Mouse (Mus musculus) kidney, adult 2 months (tissue): ENCODE measurements around the gene Gstp2. TPM values are rescaled to one million over a fixed set of nuclear protein-coding genes. Genes with fewer than 3 reads are reported as not detected.
"Not testable (repeated sequence)": the region's sequence is repeated elsewhere in the genome, so short reads cannot be mapped to it uniquely, and the experiment has no call there.

Source experiments
- DNase-seq: peaks from one replicate; pipeline ENCODE4 v3.0.0; 2021
- H3K27ac ChIP-seq: fragments of 200-500 bp; 2 replicates; pipeline ENCODE4 v1.5.1; 2012; ENCODE audit warnings: low read depth, low read length, control low read depth, inconsistent platforms; ENCODE audit not compliant: insufficient read depth
- H3K27me3 ChIP-seq: fragments of 200-500 bp; replicated peaks from 2 replicates; pipeline ENCODE4 v1.6.1; 2012; ENCODE audit warnings: mild to moderate bottlenecking, moderate library complexity, low read length, inconsistent platforms; ENCODE audit not compliant: control insufficient read depth, insufficient read depth
- H3K36me3 ChIP-seq: fragments of 200-500 bp; 2 replicates; pipeline ENCODE4 v1.6.1; 2012; ENCODE audit warnings: mild to moderate bottlenecking, moderate library complexity, low read length, inconsistent platforms; ENCODE audit not compliant: control insufficient read depth, insufficient read depth
- H3K4me1 ChIP-seq: fragments of 200-500 bp; 2 replicates; pipeline ENCODE4 v1.6.1; 2011; ENCODE audit warnings: low read length; ENCODE audit not compliant: control insufficient read depth, insufficient read depth
- H3K4me3 ChIP-seq: fragments of 200-500 bp; 2 replicates; pipeline ENCODE4 v1.5.1; 2011; ENCODE audit warnings: mild to moderate bottlenecking, low read depth, low read length, control low read depth; ENCODE audit not compliant: insufficient read depth
- CTCF ChIP-seq: fragments of 200-500 bp; conservative IDR thresholded peaks from 2 replicates; pipeline ENCODE4 v1.5.1; 2011; ENCODE audit warnings: low read depth, mild to moderate bottlenecking, control low read depth, low read length, moderate library complexity, mixed read lengths; ENCODE audit not compliant: insufficient read depth, insufficient read length
- POLR2A ChIP-seq: fragments of 200-500 bp; IDR thresholded peaks from one replicate; pipeline ENCODE4 v1.6.1; 2011; ENCODE audit warnings: low read depth, low read length, control low read depth
- WGBS: fragments of 180-500 bp; shearing (Covaris S2); methylation state at CpG from one replicate; pipeline ENCODE4 v1.1.7; 2018; 5-methylcytosine and 5-hydroxymethylcytosine counted together
- polyA plus RNA-seq: library from polyadenylated mRNA; depleted of rRNA; stranded (reverse); fragments of >200 nt; gene quantifications from 2 replicates; pipeline ENCODE4 v1.2.3, GENCODE M21; 2012

Gstp2 gene
- polyA plus RNA-seq, 1 experiment: 11.5 TPM

DNA sequence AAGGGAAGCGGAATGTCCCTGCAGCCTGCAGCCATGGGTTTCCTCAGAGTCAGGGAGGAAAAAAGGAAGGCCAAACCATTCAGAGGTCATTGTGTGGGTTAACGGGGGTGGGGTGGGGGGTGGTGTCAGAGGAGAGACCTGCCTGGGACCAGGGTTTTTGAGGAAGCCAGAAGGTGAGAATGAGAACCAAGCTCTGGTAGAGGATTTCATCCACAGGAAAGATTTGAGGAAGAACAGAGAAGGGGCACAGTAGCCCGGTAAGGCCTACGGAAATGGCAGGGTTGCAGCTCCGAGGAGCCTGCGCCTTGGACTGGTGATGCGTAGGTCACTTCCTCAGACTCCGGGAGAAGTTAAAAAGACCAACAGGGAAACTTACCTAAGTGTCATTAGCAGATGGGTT, 24.9 kb upstream of the Gstp2 start:
- H3K36me3 ChIP-seq: no peaks in the 10 kb centered on the region
- peaks cover 34% of the 10 kb centered on the region for H3K4me1 ChIP-seq
- no peak for TF ChIP-seq CTCF
- no peak for TF ChIP-seq POLR2A
- no peak overlapping the region for H3K27ac ChIP-seq
- no peak overlapping the region for H3K4me3 ChIP-seq
- no peaks in the 10 kb centered on the region for H3K27me3 ChIP-seq
- no peak for DNase-seq
- WGBS: 90% methylated on average over 8 of the region's 8 CpGs

DNA sequence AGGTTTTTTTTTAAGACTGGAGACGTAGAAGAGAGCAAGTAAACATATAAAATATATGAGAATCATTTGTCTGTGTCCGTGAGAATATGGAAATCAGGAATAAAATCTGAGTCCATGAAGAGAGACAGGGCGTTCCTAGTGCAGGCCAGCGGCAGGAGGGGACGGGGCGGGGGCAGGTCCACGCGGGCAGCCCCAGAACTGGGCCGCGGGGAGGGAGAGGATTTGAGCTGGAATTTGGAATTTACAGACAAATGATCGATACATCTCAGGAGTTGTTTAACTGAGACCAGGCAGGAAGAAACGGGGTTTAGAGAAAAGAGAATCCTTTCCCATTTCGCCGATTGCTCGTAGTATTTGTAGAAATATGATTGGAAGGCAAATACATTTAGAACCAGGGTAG, 24.5 kb upstream of the Gstp2 start:
- H3K4me1 ChIP-seq: peaks cover 32% of the 10 kb centered on the region
- no peaks in the 10 kb centered on the region for H3K27me3 ChIP-seq
- DNase-seq: no peak
- TF ChIP-seq POLR2A (no peak), CTCF (no peak)
- no peak overlapping the region for H3K27ac ChIP-seq
- H3K36me3 ChIP-seq: no peaks in the 10 kb centered on the region
- H3K4me3 ChIP-seq: no peak overlapping the region
- WGBS: 85% methylated on average over 15 of the region's 15 CpGs

DNA sequence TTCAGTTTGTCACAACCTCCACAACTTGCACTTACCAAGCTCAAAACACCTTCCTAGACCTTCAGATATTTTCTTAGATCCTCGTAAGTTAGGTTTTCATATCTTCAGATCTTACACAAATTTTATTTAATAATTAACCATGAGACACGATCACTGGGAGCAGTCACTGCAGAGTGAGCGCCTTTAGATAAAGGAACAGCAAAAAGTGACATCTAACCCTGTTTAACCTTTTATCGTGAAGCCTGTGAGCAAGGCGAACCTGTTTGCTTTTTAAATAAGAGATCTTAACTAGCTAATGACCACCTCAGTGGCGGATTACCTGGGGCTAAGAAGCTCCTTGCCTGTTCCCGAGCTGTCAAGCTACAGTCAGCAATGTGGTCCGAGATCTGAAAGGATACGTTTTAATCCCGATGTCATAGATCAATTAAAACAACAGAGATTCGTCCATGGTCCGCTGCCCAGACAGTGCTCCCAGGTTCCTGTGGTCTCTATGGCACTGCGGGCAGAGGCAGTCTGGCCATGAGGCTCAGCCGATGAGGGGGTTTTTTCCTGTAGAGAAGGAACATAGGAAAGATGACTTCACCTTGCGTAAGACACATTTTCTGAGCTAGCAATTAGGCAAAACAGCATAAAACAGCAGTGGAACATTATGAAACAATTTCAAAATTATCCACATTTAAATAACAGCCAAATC, 23.0 kb upstream of the Gstp2 start:
- DNase-seq: no peak
- H3K4me1 ChIP-seq: peaks cover 31% of the 10 kb centered on the region
- 43% methylated on average over 15 of the region's 15 CpGs for WGBS
- no peak for TF ChIP-seq CTCF
- no peak for TF ChIP-seq POLR2A
- H3K27ac ChIP-seq: peak overlapping the region; percentile 91
- H3K27me3 ChIP-seq: no peaks in the 10 kb centered on the region
- H3K4me3 ChIP-seq: no peak overlapping the region
- no peaks in the 10 kb centered on the region for H3K36me3 ChIP-seq

DNA sequence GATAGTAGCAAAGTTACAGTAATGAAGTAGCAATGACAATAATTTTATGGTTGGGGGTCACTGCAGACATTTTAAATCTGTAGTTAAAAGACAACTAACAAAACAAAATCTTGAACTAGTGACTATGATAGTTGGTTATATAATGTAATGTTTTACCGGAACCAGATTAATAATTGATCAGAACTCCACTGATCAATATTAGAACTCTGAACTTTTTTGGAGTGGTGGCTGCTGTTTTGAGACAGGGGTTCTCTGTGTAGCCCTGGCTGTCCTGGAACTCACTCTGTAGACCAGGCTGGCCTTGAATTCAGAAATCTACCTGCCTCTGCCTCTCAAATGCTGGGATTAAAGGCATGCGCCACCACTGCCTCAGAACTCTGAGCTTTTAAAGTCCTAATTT, 22.4 kb upstream of the Gstp2 start:
- Histone ChIP-seq H3K27ac (peak overlapping the region; percentile 91), H3K4me1 (peaks cover 25% of the 10 kb centered on the region)
- H3K27me3 ChIP-seq, H3K36me3 ChIP-seq, H3K4me3 ChIP-seq: not testable (repeated sequence)
- WGBS: 60% methylated on average over 2 of the region's 2 CpGs
- peak; percentile 52 for DNase-seq

DNA sequence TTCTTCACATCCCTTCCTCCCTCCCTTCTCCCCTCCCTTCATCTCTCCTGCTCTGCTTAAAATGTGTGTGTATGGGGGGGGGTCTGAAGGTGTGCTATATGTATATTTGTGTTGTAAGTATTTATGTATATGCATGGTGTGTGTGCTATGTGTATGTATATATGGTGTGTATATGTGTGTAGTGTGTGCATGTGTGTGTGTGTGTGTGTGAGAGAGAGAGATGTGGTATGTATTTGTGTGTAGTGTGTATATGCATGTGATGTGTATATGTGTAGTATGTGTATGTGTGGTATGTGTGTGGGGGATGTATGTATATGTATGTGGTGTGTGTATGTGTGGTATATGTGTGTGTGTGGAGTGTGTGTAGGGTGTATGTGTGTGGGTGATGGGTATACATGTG, 21.1 kb upstream of the Gstp2 start:
- H3K4me3 ChIP-seq: no peak overlapping the region
- TF ChIP-seq POLR2A (no peak), CTCF (no peak)
- DNase-seq: no peak
- H3K27ac ChIP-seq: peak overlapping the region; percentile 88
- H3K4me1 ChIP-seq: peaks cover 19% of the 10 kb centered on the region
- no peaks in the 10 kb centered on the region for H3K36me3 ChIP-seq
- no peaks in the 10 kb centered on the region for H3K27me3 ChIP-seq

DNA sequence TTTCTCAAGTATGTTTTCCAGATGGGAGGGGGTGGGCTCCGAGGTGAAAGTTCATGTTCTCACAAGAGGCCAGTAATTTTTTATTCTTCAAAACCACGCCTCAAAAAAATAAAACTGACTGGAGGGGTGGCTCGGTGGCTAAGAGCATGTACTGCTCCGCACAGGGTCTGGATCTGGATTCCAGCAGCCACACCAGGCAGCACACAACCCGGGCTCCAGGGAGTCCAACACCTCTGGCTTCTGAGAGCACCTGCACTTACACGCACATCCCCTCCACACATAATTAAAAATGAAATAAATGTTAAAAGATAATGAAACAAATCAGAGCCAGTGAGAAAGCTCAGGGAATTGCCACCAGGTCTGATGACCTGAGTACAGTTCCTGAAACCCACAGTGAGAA, 20.5 kb upstream of the Gstp2 start:
- TF ChIP-seq POLR2A (no peak), CTCF (no peak)
- Histone ChIP-seq H3K4me3 (no peak overlapping the region), H3K4me1 (peaks cover 19% of the 10 kb centered on the region), H3K27me3 (no peaks in the 10 kb centered on the region), H3K36me3 (no peaks in the 10 kb centered on the region), H3K27ac (peak overlapping the region; percentile 78; the same call in 1 of the 2 replicates)
- WGBS: 46% methylated on average over 6 of the region's 6 CpGs
- peak; percentile 51 for DNase-seq

DNA sequence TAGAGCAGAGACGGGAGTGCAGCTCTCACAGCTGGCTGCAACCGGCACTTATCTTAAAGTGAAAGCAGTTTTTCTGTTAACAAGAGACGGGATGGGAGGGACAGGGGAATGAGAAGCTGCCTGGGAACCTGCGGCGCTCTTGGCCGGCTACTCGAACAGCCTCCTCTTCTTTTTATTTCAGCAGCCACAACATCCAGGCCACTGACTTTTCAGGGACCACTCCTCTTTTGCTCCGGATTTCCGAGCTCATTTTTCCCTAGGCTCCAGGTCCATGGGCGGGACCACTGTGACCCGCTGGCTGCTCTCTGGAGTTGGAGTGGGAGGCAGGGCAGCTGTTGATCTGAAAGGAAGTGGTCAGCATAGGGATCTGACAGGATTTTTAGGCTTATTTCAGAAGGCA, 18.7 kb upstream of the Gstp2 start:
- H3K36me3 ChIP-seq, H3K27ac ChIP-seq: not testable (repeated sequence)
- 0% methylated on average over 7 of the region's 11 CpGs for WGBS

DNA sequence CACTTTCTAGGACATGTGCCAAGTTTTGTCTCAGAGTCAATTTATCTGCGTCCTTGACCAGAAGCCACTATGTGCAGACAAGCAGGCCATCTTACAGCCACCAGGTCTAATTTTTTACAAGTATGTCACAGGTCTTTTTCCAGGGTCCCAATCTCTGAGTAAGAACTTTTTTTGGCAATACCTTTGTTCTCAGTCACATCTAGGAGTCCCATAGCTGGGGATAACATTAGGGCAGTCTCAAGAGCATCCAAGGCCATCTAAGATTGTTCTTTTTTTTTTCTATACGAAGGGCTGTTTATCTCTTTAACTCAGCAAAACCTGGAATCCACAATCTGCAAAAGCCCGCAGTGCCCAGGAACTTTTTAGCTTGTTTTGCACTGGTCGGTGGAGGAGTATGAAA, 17.5 kb upstream of the Gstp2 start:
- not testable (repeated sequence) for DNase-seq, H3K27ac ChIP-seq, H3K27me3 ChIP-seq, H3K4me3 ChIP-seq, H3K36me3 ChIP-seq
- peaks cover 11% of the 10 kb centered on the region for H3K4me1 ChIP-seq
- WGBS: 56% methylated on average over 4 of the region's 4 CpGs

More for the DNA sequence above, 18.7 kb upstream of the Gstp2 start:
- peaks cover 19% of the 10 kb centered on the region for H3K4me1 ChIP-seq
- not testable (repeated sequence) for H3K27me3 ChIP-seq, H3K4me3 ChIP-seq, DNase-seq
